Comparison of ENCODE assay signal across 31 mouse cellular contexts in genomic region chr14:36915203-36915602, GRCm38 (mm10).
"Had no signal": no experiment of that assay in that cellular context is flagged by ENCODE, and none has a peak within 500 bp of the region (broad histone marks: within the 10 kb centered on the region; RNA-seq: fewer than 3 reads in every experiment).

No protein-coding gene starts in this region.

- H3K27me3 ChIP-seq: limb, embryonic 12.5 days; limb, embryonic 13.5 days; limb, embryonic 15.5 days; liver, embryonic 12.5 days; liver, embryonic 13.5 days; liver, embryonic 15.5 days; lung, embryonic 15.5 days; midbrain, embryonic 12.5 days; midbrain, embryonic 13.5 days; midbrain, embryonic 15.5 days had no signal

- H3K4me2 ChIP-seq: limb, embryonic 12.5 days; limb, embryonic 13.5 days; limb, embryonic 15.5 days; liver, embryonic 11.5 days; liver, embryonic 12.5 days; liver, embryonic 13.5 days; liver, embryonic 15.5 days; lung, embryonic 14.5 days; lung, embryonic 15.5 days; midbrain, embryonic 11.5 days; midbrain, embryonic 12.5 days; midbrain, embryonic 13.5 days; midbrain, embryonic 15.5 days had no signal

- DNase-seq: left cerebral cortex, postnatal 4 days; liver; liver, embryonic 13.5 days; liver, postnatal 0 days; lung, adult 18-20 months; lung, adult 2 months; lung, embryonic 14.5 days; lung, postnatal 10 days; lung, postnatal 14 days; lung, postnatal 36 days; lung, postnatal 4 days; midbrain, embryonic 14.5 days had no signal

- H3K9me3 ChIP-seq: limb, embryonic 10.5 days; limb, embryonic 12.5 days; limb, embryonic 13.5 days; limb, embryonic 15.5 days; liver, embryonic 12.5 days; liver, embryonic 13.5 days; liver, embryonic 15.5 days; lung, embryonic 15.5 days; megakaryocyte, embryonic 14.5 days; midbrain, embryonic 10.5 days; midbrain, embryonic 12.5 days; midbrain, embryonic 13.5 days; midbrain, embryonic 15.5 days had no signal

- H3K36me3 ChIP-seq: limb, embryonic 12.5 days; limb, embryonic 15.5 days; liver, embryonic 12.5 days; liver, embryonic 13.5 days; liver, embryonic 15.5 days; midbrain, embryonic 10.5 days; midbrain, embryonic 12.5 days; midbrain, embryonic 15.5 days had no signal

- H3K27ac ChIP-seq: limb, embryonic 10.5 days; limb, embryonic 12.5 days; limb, embryonic 13.5 days; limb, embryonic 15.5 days; liver, embryonic 12.5 days; liver, embryonic 13.5 days; liver, embryonic 14.5 days; liver, embryonic 15.5 days; lung, embryonic 15.5 days; macrophage; midbrain, embryonic 10.5 days; midbrain, embryonic 12.5 days; midbrain, embryonic 13.5 days; midbrain, embryonic 15.5 days had no signal

- H3K4me3 ChIP-seq: limb, embryonic 10.5 days; limb, embryonic 12.5 days; limb, embryonic 13.5 days; limb, embryonic 15.5 days; liver, embryonic 12.5 days; liver, embryonic 13.5 days; liver, embryonic 15.5 days; lung, embryonic 15.5 days; megakaryocyte, embryonic 14.5 days; midbrain, embryonic 10.5 days; midbrain, embryonic 12.5 days; midbrain, embryonic 13.5 days; midbrain, embryonic 15.5 days; myocyte had no signal

- H3K9ac ChIP-seq: limb, embryonic 12.5 days; limb, embryonic 13.5 days; limb, embryonic 15.5 days; liver, embryonic 12.5 days; liver, embryonic 13.5 days; liver, embryonic 14.5 days; liver, embryonic 15.5 days; liver, postnatal 0 days; lung, embryonic 14.5 days; lung, embryonic 15.5 days; midbrain, embryonic 12.5 days; midbrain, embryonic 13.5 days; midbrain, embryonic 15.5 days had no signal

- H3K4me1 ChIP-seq: liver, embryonic 13.5 days; liver, embryonic 15.5 days; midbrain, embryonic 15.5 days had no signal

- ATAC-seq: liver, embryonic 12.5 days; liver, postnatal 0 days; lung, postnatal 0 days; midbrain, embryonic 13.5 days; midbrain, embryonic 15.5 days; midbrain, embryonic 16.5 days had no signal
